Mouse (Mus musculus): ENCODE results near the gene Slc25a11. TPM values are rescaled to one million over a fixed set of nuclear protein-coding genes. Genes with fewer than 3 reads are reported as not detected.

The Slc25a11 gene
- polyA plus RNA-seq, 1 experiment from 2014 or later = 171 TPM

- no peak for ATAC-seq (ENCODE audit: insufficient number of reproducible peaks, low FRiP score, low TSS enrichment, low read depth)
- Histone ChIP-seq H3K4me3 (replicated peaks) (no peak overlapping the region), H3K36me3 (peaks cover 68% of the 10 kb centered on the region), H3K27me3 (no peaks in the 10 kb centered on the region), H3K9me3 (replicated peaks) (no peaks in the 10 kb centered on the region), H3K9ac (no peak overlapping the region), H3K27ac (replicated peaks) (no peak overlapping the region), H3K4me1 (peaks cover 5% of the 10 kb centered on the region; the same call in 1 of the 2 replicates), H3K4me2 (replicated peaks) (no peak overlapping the region)
- 92% methylated on average over 8 of the region's 8 CpGs for WGBS
These were observed 32.1 kb upstream of the Slc25a11 start for GRCm38 (mm10) chr11:70679361-70679760.

- Histone ChIP-seq H3K36me3 (peaks cover 68% of the 10 kb centered on the region), H3K4me2 (replicated peaks) (no peak overlapping the region)
These were observed 31.3 kb upstream of the Slc25a11 start for GRCm38 (mm10) chr11:70678576-70678975.

GRCm38 (mm10) chr11:70678092-70678491 lies 30.8 kb upstream of the Slc25a11 start:
- no peak for ATAC-seq (ENCODE audit: insufficient number of reproducible peaks, low FRiP score, low TSS enrichment, low read depth)
- H3K27ac ChIP-seq (replicated peaks) = no peak overlapping the region
- H3K9ac ChIP-seq = no peak overlapping the region
- 73% methylated on average over 9 of the region's 9 CpGs for WGBS
- H3K4me2 ChIP-seq (replicated peaks) = no peak overlapping the region
- no peaks in the 10 kb centered on the region for H3K27me3 ChIP-seq
- peaks cover 5% of the 10 kb centered on the region; the same call in 1 of the 2 replicates for H3K4me1 ChIP-seq
- no peak overlapping the region for H3K4me3 ChIP-seq (replicated peaks)
- peaks cover 65% of the 10 kb centered on the region for H3K36me3 ChIP-seq
- no peaks in the 10 kb centered on the region for H3K9me3 ChIP-seq (replicated peaks)

More at GRCm38 (mm10) chr11:70678576-70678975, 31.3 kb upstream of the Slc25a11 start:
- 59% methylated on average over 2 of the region's 2 CpGs for WGBS
- no peak overlapping the region for H3K27ac ChIP-seq (replicated peaks)
- ATAC-seq (ENCODE audit: insufficient number of reproducible peaks, low FRiP score, low TSS enrichment, low read depth) = no peak
- H3K27me3 ChIP-seq = no peaks in the 10 kb centered on the region
- H3K4me3 ChIP-seq (replicated peaks) = no peak overlapping the region
- no peaks in the 10 kb centered on the region for H3K9me3 ChIP-seq (replicated peaks)
- peaks cover 5% of the 10 kb centered on the region; the same call in 1 of the 2 replicates for H3K4me1 ChIP-seq
- no peak overlapping the region for H3K9ac ChIP-seq

- ATAC-seq (ENCODE audit: insufficient number of reproducible peaks, low FRiP score, low TSS enrichment, low read depth) = no peak
- H3K9me3 ChIP-seq (replicated peaks) = no peaks in the 10 kb centered on the region
- no peak overlapping the region for H3K27ac ChIP-seq (replicated peaks)
- H3K27me3 ChIP-seq = no peaks in the 10 kb centered on the region
- H3K4me2 ChIP-seq (replicated peaks) = no peak overlapping the region
- H3K9ac ChIP-seq = no peak overlapping the region
- peaks cover 55% of the 10 kb centered on the region for H3K36me3 ChIP-seq
- 62% methylated on average over 11 of the region's 11 CpGs for WGBS
- H3K4me3 ChIP-seq (replicated peaks) = no peak overlapping the region
- peaks cover 18% of the 10 kb centered on the region for H3K4me1 ChIP-seq
These were observed 27.2 kb upstream of the Slc25a11 start for GRCm38 (mm10) chr11:70674501-70674900.

GRCm38 (mm10) chr11:70674014-70674413 lies 26.7 kb upstream of the Slc25a11 start:
- Histone ChIP-seq H3K4me2 (replicated peaks) (no peak overlapping the region), H3K36me3 (peaks cover 50% of the 10 kb centered on the region), H3K9me3 (replicated peaks) (no peaks in the 10 kb centered on the region), H3K27me3 (no peaks in the 10 kb centered on the region), H3K4me1 (peaks cover 18% of the 10 kb centered on the region), H3K27ac (replicated peaks) (no peak overlapping the region), H3K4me3 (replicated peaks) (no peak overlapping the region), H3K9ac (no peak overlapping the region)
- no peak for ATAC-seq (ENCODE audit: insufficient number of reproducible peaks, low FRiP score, low TSS enrichment, low read depth)
- 79% methylated on average over 6 of the region's 6 CpGs for WGBS

- Histone ChIP-seq H3K27me3 (no peaks in the 10 kb centered on the region), H3K4me2 (replicated peaks) (peak overlapping the region; percentile 86), H3K9me3 (replicated peaks) (no peaks in the 10 kb centered on the region), H3K4me1 (peaks cover 36% of the 10 kb centered on the region), H3K36me3 (peaks cover 41% of the 10 kb centered on the region), H3K27ac (replicated peaks) (no peak overlapping the region), H3K4me3 (replicated peaks) (no peak overlapping the region), H3K9ac (no peak overlapping the region)
- WGBS = 87% methylated on average over 16 of the region's 16 CpGs
- ATAC-seq (ENCODE audit: insufficient number of reproducible peaks, low FRiP score, low TSS enrichment, low read depth) = no peak
These were observed 24.2 kb upstream of the Slc25a11 start for GRCm38 (mm10) chr11:70671333-70672047.

- peaks cover 36% of the 10 kb centered on the region for H3K4me1 ChIP-seq
- H3K4me2 ChIP-seq (replicated peaks) = peak overlapping the region; percentile 86
- WGBS = 43% methylated on average over 14 of the region's 14 CpGs
- no peaks in the 10 kb centered on the region for H3K27me3 ChIP-seq
- ATAC-seq (ENCODE audit: insufficient number of reproducible peaks, low FRiP score, low TSS enrichment, low read depth) = no peak
- peak overlapping the region; percentile 100 for H3K27ac ChIP-seq (replicated peaks)
- peaks cover 36% of the 10 kb centered on the region for H3K36me3 ChIP-seq
- peak overlapping the region; percentile 73 for H3K4me3 ChIP-seq (replicated peaks)
- H3K9ac ChIP-seq = peak overlapping the region; percentile 68
- no peaks in the 10 kb centered on the region for H3K9me3 ChIP-seq (replicated peaks)
These were observed 23.2 kb upstream of the Slc25a11 start for GRCm38 (mm10) chr11:70670483-70670882.

GRCm38 (mm10) chr11:70669582-70670345 lies 22.5 kb upstream of the Slc25a11 start:
- peak; percentile 25 for ATAC-seq (ENCODE audit: insufficient number of reproducible peaks, low FRiP score, low TSS enrichment, low read depth)
- H3K4me2 ChIP-seq (replicated peaks) = peak overlapping the region; percentile 86
- under 1% methylated on average over 31 of the region's 31 CpGs for WGBS
- peak overlapping the region; percentile 100 for H3K27ac ChIP-seq (replicated peaks)
- peaks cover 40% of the 10 kb centered on the region for H3K36me3 ChIP-seq
- H3K27me3 ChIP-seq = no peaks in the 10 kb centered on the region
- peak overlapping the region; percentile 68 for H3K9ac ChIP-seq
- H3K4me1 ChIP-seq = peaks cover 36% of the 10 kb centered on the region
- H3K4me3 ChIP-seq (replicated peaks) = peak overlapping the region; percentile 73
- H3K9me3 ChIP-seq (replicated peaks) = no peaks in the 10 kb centered on the region

GRCm38 (mm10) chr11:70668771-70669505 lies 21.7 kb upstream of the Slc25a11 start, which contains the start of gene Spag7:
TSS of gene Spag7 (minus strand) at chr11:70669416.
- ATAC-seq (ENCODE audit: insufficient number of reproducible peaks, low FRiP score, low TSS enrichment, low read depth) = peak; percentile 95
- under 1% methylated on average over 44 of the region's 44 CpGs for WGBS
- Histone ChIP-seq H3K27ac (replicated peaks) (peak within 1 kb of the TSS; percentile 100), H3K4me2 (replicated peaks) (peak within 1 kb of the TSS; percentile 86), H3K36me3 (peaks cover 41% of the 10 kb centered on the region), H3K4me3 (replicated peaks) (peak within 1 kb of the TSS; percentile 73), H3K9ac (peak within 1 kb of the TSS; percentile 68), H3K4me1 (peaks cover 36% of the 10 kb centered on the region), H3K9me3 (replicated peaks) (no peaks in the 10 kb centered on the region), H3K27me3 (no peaks in the 10 kb centered on the region)

- Histone ChIP-seq H3K36me3 (peaks cover 41% of the 10 kb centered on the region), H3K4me1 (peaks cover 36% of the 10 kb centered on the region), H3K4me3 (replicated peaks) (peak overlapping the region; percentile 73), H3K9me3 (replicated peaks) (no peaks in the 10 kb centered on the region), H3K4me2 (replicated peaks) (peak overlapping the region; percentile 86), H3K9ac (peak overlapping the region; percentile 50), H3K27me3 (no peaks in the 10 kb centered on the region), H3K27ac (replicated peaks) (peak overlapping the region; percentile 100)
- under 1% methylated on average over 15 of the region's 15 CpGs for WGBS
- ATAC-seq (ENCODE audit: insufficient number of reproducible peaks, low FRiP score, low TSS enrichment, low read depth) = peak; percentile 63
These were observed 21.1 kb upstream of the Slc25a11 start for GRCm38 (mm10) chr11:70668335-70668770.
